Mouse (Mus musculus) right cerebral cortex, postnatal 4 days (tissue): ENCODE data around the gene H2-M1.

Experiments
- DNase-seq: peaks from one replicate; pipeline ENCODE4 v3.0.0-alpha.2; 2022

Gene H2-M1

GRCm38 (mm10) chr17:36672119-36672518 is at the start of gene H2-M1:
Gene H2-M1 (minus strand): TSS chr17:36672219.
- DNase-seq = no peak

- no peak for DNase-seq
These were observed 25.7 kb upstream of the H2-M1 start for GRCm38 (mm10) chr17:36697693-36698092.

GRCm38 (mm10) chr17:36642566-36642965 is 29.5 kb downstream of the H2-M1 start, which contains the start of gene H2-M9:
Gene H2-M9 (minus strand): TSS chr17:36642666.
- DNase-seq = no peak
